Mouse (Mus musculus): ENCODE measurements at regions not wholly inside any gene's neighbourhood (a gene's known extent, or its start where the extent isn't known, plus 50 kb on each side); places are given as distances from the start of the nearest gene placed in this dataset.

- no peak for ATAC-seq (ENCODE audit: low TSS enrichment)
Observed at GRCm38 (mm10) chr16:95892356-95892755, 98.4 kb downstream of the Psmg1 start.

- no peak for ATAC-seq (ENCODE audit: low TSS enrichment)
Observed at GRCm38 (mm10) chr16:95886131-95886530, 104.6 kb downstream of the Psmg1 start.

GRCm38 (mm10) chr16:95873297-95873696 lies 117.5 kb downstream of the Psmg1 start:
- no peak for ATAC-seq (ENCODE audit: low TSS enrichment)

DNA sequence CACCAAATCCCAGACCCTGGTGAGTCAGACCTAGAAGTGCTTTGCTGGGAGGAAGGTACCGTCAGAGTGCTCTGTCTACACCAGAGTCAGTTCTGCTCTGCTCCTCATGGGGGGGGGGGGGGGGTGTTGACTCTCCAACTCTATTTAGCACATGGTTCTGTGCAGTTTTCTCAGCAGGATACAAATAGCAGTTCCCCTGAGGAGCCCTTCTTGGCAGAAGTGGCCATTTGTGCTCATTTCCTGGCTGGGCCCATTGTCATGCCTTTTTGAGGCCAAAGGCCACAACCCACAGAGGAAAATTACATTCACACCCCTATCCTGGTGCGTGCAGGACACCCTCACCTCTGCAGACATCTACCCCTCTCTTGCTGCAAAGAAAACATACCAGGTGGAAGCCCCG lies 118.3 kb downstream of the Psmg1 start:
- ATAC-seq (ENCODE audit: low TSS enrichment): no peak

DNA sequence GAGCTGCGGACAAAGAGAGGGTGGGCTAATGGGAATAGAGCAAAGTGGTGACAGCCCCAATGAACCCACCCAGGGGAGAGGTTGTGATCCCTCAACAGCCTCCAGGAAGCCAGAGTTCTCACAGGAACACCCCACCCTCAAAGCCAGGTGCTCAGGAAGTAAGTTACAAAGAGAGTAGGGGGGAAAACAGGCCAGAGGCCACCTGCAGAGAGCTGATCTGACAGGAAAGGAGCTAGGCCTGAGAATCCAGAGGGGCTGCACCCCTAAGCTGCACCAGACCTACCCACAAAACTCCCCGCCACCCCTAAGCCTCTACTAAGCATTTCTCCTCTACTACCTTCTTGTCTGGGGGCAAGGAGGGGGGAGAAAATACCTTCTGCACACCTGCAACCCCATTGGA lies 120.5 kb downstream of the Psmg1 start:
- ATAC-seq (ENCODE audit: low TSS enrichment): no peak

GRCm38 (mm10) chr16:95869501-95869900 lies 121.3 kb downstream of the Psmg1 start:
- no peak for ATAC-seq (ENCODE audit: low TSS enrichment)

GRCm38 (mm10) chr16:95868896-95869295 lies 121.9 kb downstream of the Psmg1 start:
- ATAC-seq (ENCODE audit: low TSS enrichment): no peak

GRCm38 (mm10) chr16:95867516-95867915 lies 123.2 kb downstream of the Psmg1 start:
- no peak for ATAC-seq (ENCODE audit: low TSS enrichment)

- ATAC-seq (ENCODE audit: low TSS enrichment): no peak
Observed at GRCm38 (mm10) chr16:95866866-95867420, 123.8 kb downstream of the Psmg1 start.

- ATAC-seq (ENCODE audit: low TSS enrichment): no peak
Observed at GRCm38 (mm10) chr16:95865603-95866002, 125.2 kb downstream of the Psmg1 start.

DNA sequence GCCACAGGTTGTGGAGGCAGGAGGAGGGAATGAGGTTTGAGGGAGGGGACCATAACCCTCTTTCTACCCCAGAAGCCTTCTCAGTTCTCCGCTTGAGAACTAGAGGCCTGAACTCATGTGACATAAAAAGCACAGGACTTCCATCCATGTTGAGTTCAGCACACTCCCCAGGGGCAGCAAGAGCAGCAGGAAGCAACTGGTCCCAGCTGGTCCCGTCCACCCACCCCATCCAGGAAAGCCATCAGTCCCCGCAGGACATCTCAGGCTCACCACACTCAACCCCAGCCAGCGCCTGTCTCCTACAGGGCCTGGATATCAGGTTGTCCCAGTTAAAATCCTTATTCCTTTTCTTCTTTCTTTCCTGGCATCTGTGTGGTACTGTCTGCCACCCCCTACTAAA lies 126.1 kb downstream of the Psmg1 start:
- ATAC-seq (ENCODE audit: low TSS enrichment): no peak

GRCm38 (mm10) chr16:95864106-95864505 lies 126.7 kb downstream of the Psmg1 start:
- no peak for ATAC-seq (ENCODE audit: low TSS enrichment)

DNA sequence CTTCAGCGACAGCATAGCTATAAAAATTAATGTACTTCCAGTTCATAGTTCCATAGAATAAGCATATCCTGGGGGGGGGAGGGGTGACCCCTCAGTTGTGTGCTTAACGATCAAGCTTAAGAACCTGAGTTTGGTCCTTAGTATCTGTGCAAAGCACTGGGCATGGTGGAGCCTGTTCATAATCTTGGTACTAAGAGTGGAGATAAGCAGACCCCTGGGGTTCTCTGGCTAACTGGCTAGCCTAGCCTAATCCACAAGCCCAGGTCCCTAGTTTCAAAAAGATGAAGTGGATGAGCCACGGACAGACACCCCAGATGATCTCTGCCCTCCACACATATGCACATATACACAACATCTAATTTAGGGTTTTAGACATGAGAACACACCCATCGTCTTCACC lies 127.2 kb downstream of the Psmg1 start:
- ATAC-seq (ENCODE audit: low TSS enrichment): no peak

DNA sequence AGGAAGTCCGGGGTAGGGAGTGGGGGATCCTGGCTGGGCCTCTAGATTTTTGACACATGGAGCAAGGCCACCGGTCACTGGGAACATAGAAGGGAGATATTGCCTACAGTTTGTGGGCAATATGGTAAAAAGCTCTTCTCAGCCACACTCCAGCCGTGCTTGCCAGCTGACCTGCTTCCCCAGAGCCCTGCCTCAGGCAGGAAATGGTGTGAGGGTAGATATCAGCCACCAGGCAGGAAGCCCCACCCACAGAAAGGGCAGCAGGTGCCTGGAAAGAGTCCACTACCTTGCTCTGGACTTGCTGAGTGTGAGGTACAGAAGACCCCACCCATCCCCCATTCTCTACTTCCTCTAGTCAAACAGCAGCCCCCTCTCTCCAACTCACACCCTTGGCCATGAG lies 128.1 kb downstream of the Psmg1 start:
- no peak for ATAC-seq (ENCODE audit: low TSS enrichment)

DNA sequence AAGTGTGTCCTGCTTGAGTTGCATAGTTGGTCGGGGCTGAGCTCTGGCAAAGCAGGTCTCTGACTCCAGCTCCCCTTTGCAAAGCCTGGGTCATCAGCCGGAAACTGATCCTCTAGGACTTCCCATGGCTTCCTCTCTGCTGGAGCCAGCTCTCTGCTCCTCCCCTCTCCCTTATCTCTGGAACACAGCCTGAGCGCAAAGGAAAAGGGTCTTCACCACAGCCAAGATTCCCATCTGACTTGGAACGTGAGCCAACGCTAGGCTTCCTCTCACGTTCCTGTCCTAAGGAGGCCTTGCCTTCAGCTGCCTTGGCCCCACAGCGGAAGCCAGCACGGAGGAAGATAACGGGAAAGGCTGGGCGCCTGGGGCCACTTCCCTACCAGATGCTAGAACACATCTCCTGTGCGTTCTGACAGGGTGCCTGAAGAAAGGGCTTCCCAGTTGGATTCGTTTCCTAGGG lies 129.5 kb downstream of the Psmg1 start:
- ATAC-seq (ENCODE audit: low TSS enrichment): no peak

GRCm38 (mm10) chr16:95860810-95861209 lies 129.9 kb downstream of the Psmg1 start:
- no peak for ATAC-seq (ENCODE audit: low TSS enrichment)

GRCm38 (mm10) chr16:95860111-95860510 lies 130.6 kb downstream of the Psmg1 start:
- ATAC-seq (ENCODE audit: low TSS enrichment): no peak

DNA sequence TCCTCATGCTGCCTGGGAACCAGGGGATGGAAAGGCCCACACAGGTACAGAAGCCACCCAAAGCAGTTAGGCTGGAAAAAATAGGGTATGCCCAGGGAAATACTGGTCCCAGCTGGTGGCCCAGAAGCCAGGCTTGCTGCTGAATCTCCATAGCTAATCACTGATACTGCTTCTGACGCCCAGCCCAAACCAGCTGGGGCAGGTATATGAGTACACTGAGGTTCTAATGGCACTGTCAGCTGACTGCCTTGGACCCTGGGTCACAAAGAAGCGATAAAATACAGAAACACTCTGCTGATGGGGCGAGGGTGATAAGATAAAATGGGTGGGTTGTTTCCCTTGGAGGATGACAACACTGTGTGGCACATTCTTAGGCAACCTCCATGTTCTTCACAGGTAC lies 133.4 kb downstream of the Psmg1 start:
- no peak for ATAC-seq (ENCODE audit: low TSS enrichment)

DNA sequence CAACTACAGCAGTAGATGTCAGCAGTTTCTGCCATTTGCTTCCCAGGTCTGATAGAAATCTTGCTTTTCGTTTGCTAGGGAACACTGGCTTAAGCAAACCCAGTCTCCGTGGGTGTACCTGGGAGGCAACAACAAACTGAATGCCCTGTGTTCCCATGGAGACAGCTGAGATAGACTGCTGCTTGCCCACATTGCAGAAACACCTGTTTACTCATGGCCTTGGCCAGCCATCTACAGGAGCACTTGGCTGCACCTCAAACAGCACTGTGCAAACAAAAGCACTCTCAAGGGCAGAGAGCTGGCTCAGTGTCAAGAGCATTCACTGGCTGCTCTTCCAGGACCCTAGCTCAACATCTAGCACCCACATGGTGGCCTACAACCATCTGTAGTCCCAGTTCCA lies 135.5 kb downstream of the Psmg1 start:
- no peak; the same call in 1 of the 2 replicates for ATAC-seq (ENCODE audit: low TSS enrichment)

- ATAC-seq (ENCODE audit: low TSS enrichment): no peak
Observed at GRCm38 (mm10) chr16:95851907-95852306, 138.9 kb downstream of the Psmg1 start.

DNA sequence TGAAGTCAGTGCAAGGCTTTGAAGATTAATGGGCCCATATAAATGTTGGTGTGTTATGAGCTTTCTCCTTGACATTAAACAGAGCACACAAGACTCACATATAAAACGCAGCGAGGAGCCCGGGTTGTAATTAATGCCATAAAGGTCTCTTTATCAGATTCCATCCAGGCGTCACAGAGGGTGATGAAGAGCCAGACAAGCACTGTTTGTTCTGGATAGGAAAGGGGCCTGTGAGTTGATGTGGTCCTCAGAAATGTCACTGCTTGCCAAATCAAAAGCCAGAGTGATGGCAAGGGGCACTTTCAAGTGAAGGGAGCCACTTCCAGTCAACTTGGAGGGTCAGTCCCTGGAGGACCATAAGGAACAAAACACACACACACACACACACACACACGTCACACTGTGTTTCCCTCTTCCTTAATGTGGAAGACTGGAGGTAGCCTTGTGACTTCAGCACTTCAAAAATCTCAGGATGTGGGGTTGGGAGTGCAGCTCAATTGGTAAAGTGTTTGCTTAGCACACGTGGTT lies 142.1 kb downstream of the Psmg1 start:
- ATAC-seq (ENCODE audit: low TSS enrichment): no peak

DNA sequence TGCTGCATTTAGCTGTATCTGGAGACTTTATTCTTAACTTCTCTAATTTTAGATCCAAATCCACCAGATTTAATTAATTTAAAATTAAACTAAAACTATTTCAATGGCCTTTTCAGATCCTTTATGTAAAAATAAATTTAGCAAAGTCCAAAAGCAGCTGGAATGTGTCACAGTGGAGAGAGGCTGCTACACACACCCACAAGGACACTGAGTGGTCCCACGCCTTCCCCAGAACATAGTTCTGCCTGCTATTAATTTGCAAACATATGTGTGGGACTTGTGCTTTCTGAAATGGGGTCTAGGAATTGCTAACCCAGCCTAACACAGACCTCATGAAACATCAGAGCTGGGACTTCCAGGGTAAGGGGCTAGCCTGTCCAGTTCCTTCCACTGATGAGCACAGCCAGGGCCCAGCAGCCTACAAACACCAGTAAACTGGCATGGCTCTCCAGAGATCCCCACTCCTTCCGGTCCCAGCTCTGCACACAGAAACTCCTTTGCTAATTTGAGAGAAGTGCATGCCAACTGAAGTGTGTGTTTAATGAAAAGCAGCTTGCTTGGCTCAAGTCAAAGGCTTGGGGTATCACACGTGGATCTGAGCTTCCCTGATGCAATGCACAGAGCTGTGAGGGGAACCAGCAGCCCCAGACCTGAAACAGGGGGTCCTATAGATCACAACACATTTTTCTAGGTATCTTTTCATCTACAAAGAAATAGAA lies 142.8 kb downstream of the Psmg1 start:
- peak; percentile 88 for ATAC-seq (ENCODE audit: low TSS enrichment)

- no peak for ATAC-seq (ENCODE audit: low TSS enrichment)
Observed at GRCm38 (mm10) chr16:95845323-95845860, 143.5 kb downstream of the Ets2 start.
